Mouse (Mus musculus): ENCODE measurements around the gene Fbln2. TPM values are rescaled to one million over a fixed set of nuclear protein-coding genes. Genes with fewer than 3 reads are reported as not detected.
A peak's percentile ranks its signal among the peaks of the same experiment; 100 is the strongest.
"Not testable (repeated sequence)": the region's sequence is repeated elsewhere in the genome, so short reads cannot be mapped to it uniquely, and the experiment has no call there.

Fbln2 gene
- 156 and 255 TPM in 2 replicates for polyA plus RNA-seq (2015; fragmentation: Nextera tagmentation; extraction: Ambion mirVana)

- not testable (repeated sequence) for H3K9me3 ChIP-seq (replicated peaks); ATAC-seq (replicated peaks; ENCODE audit: insufficient number of reproducible peaks, insufficient read depth, low FRiP score, low read depth); H3K36me3 ChIP-seq
- Histone ChIP-seq H3K4me3 (peak within 1 kb of the TSS; percentile 55), H3K4me2 (peak within 1 kb of the TSS; percentile 75), H3K4me1 (replicated peaks) (peaks cover 75% of the 10 kb centered on the region), H3K27me3 (peaks cover 22% of the 10 kb centered on the region), H3K27ac (peak within 1 kb of the TSS; percentile 81), H3K9ac (peak within 1 kb of the TSS; percentile 51)
These were observed at the start of gene Fbln2 for GRCm38 (mm10) chr6:91212155-91212554. Gene Fbln2 (plus strand): TSS chr6:91212455.

GRCm38 (mm10) chr6:91163195-91163911 is 48.9 kb upstream of the Fbln2 start:
- Histone ChIP-seq H3K27me3 (no peaks in the 10 kb centered on the region), H3K27ac (no peak overlapping the region), H3K9ac (no peak overlapping the region), H3K4me2 (no peak overlapping the region), H3K36me3 (no peaks in the 10 kb centered on the region), H3K4me1 (replicated peaks) (peaks cover 31% of the 10 kb centered on the region), H3K4me3 (no peak overlapping the region), H3K9me3 (replicated peaks) (no peaks in the 10 kb centered on the region)
- WGBS: 46% methylated on average over 5 of the region's 5 CpGs
- ATAC-seq (replicated peaks; ENCODE audit: insufficient number of reproducible peaks, insufficient read depth, low FRiP score, low read depth): no peak

GRCm38 (mm10) chr6:91164584-91164983 is 47.7 kb upstream of the Fbln2 start:
- WGBS: 84% methylated on average over 2 of the region's 2 CpGs
- Histone ChIP-seq H3K4me2 (no peak overlapping the region), H3K36me3 (0 out of 2 replicates have a peak, but pooled peaks cover 3% of the 10 kb centered on the region), H3K9me3 (replicated peaks) (no peaks in the 10 kb centered on the region), H3K27me3 (no peaks in the 10 kb centered on the region), H3K9ac (no peak overlapping the region), H3K4me3 (no peak overlapping the region), H3K27ac (no peak overlapping the region), H3K4me1 (replicated peaks) (peaks cover 22% of the 10 kb centered on the region)
- no peak for ATAC-seq (replicated peaks; ENCODE audit: insufficient number of reproducible peaks, insufficient read depth, low FRiP score, low read depth)

- no peaks in the 10 kb centered on the region for H3K9me3 ChIP-seq (replicated peaks)
- H3K36me3 ChIP-seq: 0 out of 2 replicates have a peak, but pooled peaks cover 3% of the 10 kb centered on the region
- ATAC-seq (replicated peaks; ENCODE audit: insufficient number of reproducible peaks, insufficient read depth, low FRiP score, low read depth): no peak; the same call in 1 of the 2 replicates
- WGBS: 32% methylated on average over 3 of the region's 3 CpGs
- no peak overlapping the region for H3K27ac ChIP-seq
- no peaks in the 10 kb centered on the region for H3K27me3 ChIP-seq
- H3K4me2 ChIP-seq: no peak overlapping the region
- H3K4me1 ChIP-seq (replicated peaks): peaks cover 17% of the 10 kb centered on the region
- no peak overlapping the region for H3K9ac ChIP-seq
- no peak overlapping the region for H3K4me3 ChIP-seq
These were observed 47.0 kb upstream of the Fbln2 start for GRCm38 (mm10) chr6:91165210-91165609.

- Histone ChIP-seq H3K4me1 (replicated peaks) (peaks cover 6% of the 10 kb centered on the region), H3K36me3 (0 out of 2 replicates have a peak, but pooled peaks cover 3% of the 10 kb centered on the region), H3K9me3 (replicated peaks) (no peaks in the 10 kb centered on the region), H3K27me3 (no peaks in the 10 kb centered on the region), H3K27ac (no peak overlapping the region), H3K4me2 (no peak overlapping the region), H3K4me3 (no peak overlapping the region), H3K9ac (no peak overlapping the region)
- WGBS: 50% methylated on average over 3 of the region's 3 CpGs
- no peak for ATAC-seq (replicated peaks; ENCODE audit: insufficient number of reproducible peaks, insufficient read depth, low FRiP score, low read depth)
These were observed 44.4 kb upstream of the Fbln2 start for GRCm38 (mm10) chr6:91167828-91168227.

GRCm38 (mm10) chr6:91169129-91169528 is 43.1 kb upstream of the Fbln2 start:
- WGBS: 83% methylated on average over 8 of the region's 8 CpGs
- H3K9me3 ChIP-seq (replicated peaks): no peaks in the 10 kb centered on the region
- no peak for ATAC-seq (replicated peaks; ENCODE audit: insufficient number of reproducible peaks, insufficient read depth, low FRiP score, low read depth)
- H3K4me1 ChIP-seq (replicated peaks): peaks cover 5% of the 10 kb centered on the region
- no peaks in the 10 kb centered on the region for H3K27me3 ChIP-seq
- no peak overlapping the region for H3K4me3 ChIP-seq
- no peak overlapping the region for H3K4me2 ChIP-seq
- no peak overlapping the region for H3K27ac ChIP-seq
- no peak overlapping the region for H3K9ac ChIP-seq
- 0 out of 2 replicates have a peak, but pooled peaks cover 3% of the 10 kb centered on the region for H3K36me3 ChIP-seq

- Histone ChIP-seq H3K27me3 (no peaks in the 10 kb centered on the region), H3K4me2 (no peak overlapping the region), H3K4me1 (replicated peaks) (peaks cover 6% of the 10 kb centered on the region), H3K9ac (no peak overlapping the region), H3K27ac (no peak overlapping the region), H3K4me3 (no peak overlapping the region), H3K9me3 (replicated peaks) (no peaks in the 10 kb centered on the region), H3K36me3 (0 out of 2 replicates have a peak, but pooled peaks cover 3% of the 10 kb centered on the region)
- WGBS: 78% methylated on average over 3 of the region's 3 CpGs
- no peak for ATAC-seq (replicated peaks; ENCODE audit: insufficient number of reproducible peaks, insufficient read depth, low FRiP score, low read depth)
These were observed 40.8 kb upstream of the Fbln2 start for GRCm38 (mm10) chr6:91171396-91171895.

- H3K9me3 ChIP-seq (replicated peaks): no peaks in the 10 kb centered on the region
- H3K27ac ChIP-seq: no peak overlapping the region
- no peak overlapping the region for H3K4me2 ChIP-seq
- 0 out of 2 replicates have a peak, but pooled peaks cover 3% of the 10 kb centered on the region for H3K36me3 ChIP-seq
- H3K4me3 ChIP-seq: no peak overlapping the region
- H3K27me3 ChIP-seq: no peaks in the 10 kb centered on the region
- no peak overlapping the region for H3K9ac ChIP-seq
- 44% methylated on average over 2 of the region's 2 CpGs for WGBS
- ATAC-seq (replicated peaks; ENCODE audit: insufficient number of reproducible peaks, insufficient read depth, low FRiP score, low read depth): no peak
- H3K4me1 ChIP-seq (replicated peaks): peaks cover 6% of the 10 kb centered on the region
These were observed 39.9 kb upstream of the Fbln2 start for GRCm38 (mm10) chr6:91172381-91172780.

- no peak overlapping the region for H3K9ac ChIP-seq
- WGBS: 42% methylated on average over 7 of the region's 7 CpGs
- 0 out of 2 replicates have a peak, but pooled peaks cover 3% of the 10 kb centered on the region for H3K36me3 ChIP-seq
- H3K9me3 ChIP-seq (replicated peaks): no peaks in the 10 kb centered on the region
- H3K4me3 ChIP-seq: no peak overlapping the region
- no peak overlapping the region for H3K27ac ChIP-seq
- no peaks in the 10 kb centered on the region for H3K27me3 ChIP-seq
- peak; percentile 19; the same call in 1 of the 2 replicates for ATAC-seq (replicated peaks; ENCODE audit: insufficient number of reproducible peaks, insufficient read depth, low FRiP score, low read depth)
- peaks cover 6% of the 10 kb centered on the region for H3K4me1 ChIP-seq (replicated peaks)
- H3K4me2 ChIP-seq: no peak overlapping the region
These were observed 38.9 kb upstream of the Fbln2 start for GRCm38 (mm10) chr6:91173221-91173880.

GRCm38 (mm10) chr6:91174211-91174610 is 38.0 kb upstream of the Fbln2 start:
- H3K9me3 ChIP-seq (replicated peaks): no peaks in the 10 kb centered on the region
- WGBS: 57% methylated on average over 3 of the region's 3 CpGs
- 0 out of 2 replicates have a peak, but pooled peaks cover 2% of the 10 kb centered on the region for H3K36me3 ChIP-seq
- H3K4me2 ChIP-seq: no peak overlapping the region
- no peaks in the 10 kb centered on the region for H3K27me3 ChIP-seq
- no peak overlapping the region for H3K4me3 ChIP-seq
- H3K9ac ChIP-seq: no peak overlapping the region
- H3K4me1 ChIP-seq (replicated peaks): peaks cover 6% of the 10 kb centered on the region
- 0 out of 2 replicates have a peak, but pooled peaks have one; percentile 26 for ATAC-seq (replicated peaks; ENCODE audit: insufficient number of reproducible peaks, insufficient read depth, low FRiP score, low read depth)
- H3K27ac ChIP-seq: no peak overlapping the region

- H3K4me3 ChIP-seq: no peak overlapping the region
- H3K4me2 ChIP-seq: no peak overlapping the region
- peaks cover 7% of the 10 kb centered on the region; the same call in 1 of the 2 replicates for H3K27me3 ChIP-seq
- peak overlapping the region; percentile 35 for H3K27ac ChIP-seq
- no peaks in the 10 kb centered on the region for H3K9me3 ChIP-seq (replicated peaks)
- ATAC-seq (replicated peaks; ENCODE audit: insufficient number of reproducible peaks, insufficient read depth, low FRiP score, low read depth): no peak
- no peak overlapping the region for H3K9ac ChIP-seq
- peaks cover 25% of the 10 kb centered on the region for H3K4me1 ChIP-seq (replicated peaks)
- 67% methylated on average over 9 of the region's 9 CpGs for WGBS
- H3K36me3 ChIP-seq: no peaks in the 10 kb centered on the region
These were observed 31.5 kb upstream of the Fbln2 start for GRCm38 (mm10) chr6:91180767-91181171.
